Comparison of ENCODE assay signal across 19 mouse cellular contexts in genomic region chr8:18348716-18349115, GRCm38 (mm10).
A peak's percentile ranks its signal among the peaks of the same experiment; 100 is the strongest.
DNase-seq lines count a peak whose midpoint lies in the region; ATAC-seq and TF ChIP-seq lines count a peak whose summit lies in the region.
"Had no signal": no experiment of that assay in that cellular context is flagged by ENCODE, and none has a peak within 500 bp of the region (broad histone marks: within the 10 kb centered on the region; RNA-seq: fewer than 3 reads in every experiment).

No protein-coding gene starts in this region.

- H3K27ac ChIP-seq in forebrain, postnatal 0 days (ENCODE audit: low read depth, low read length) = no peak overlapping the region
- H3K27ac ChIP-seq in forebrain, embryonic 15.5 days (replicated peaks) = no peak overlapping the region
- no peak overlapping the region for H3K27ac ChIP-seq in layer of hippocampus, adult 2 months
- H3K27ac ChIP-seq: embryonic facial prominence, embryonic 10.5 days; embryonic facial prominence, embryonic 12.5 days had no signal

- H3K4me1 ChIP-seq in forebrain, postnatal 0 days (ENCODE audit: insufficient read depth) = no peaks in the 10 kb centered on the region
- H3K4me1 ChIP-seq in forebrain, embryonic 15.5 days = no peaks in the 10 kb centered on the region
- H3K4me1 ChIP-seq: embryonic facial prominence, embryonic 10.5 days; embryonic facial prominence, embryonic 12.5 days had no signal

- H3K9me3 ChIP-seq in forebrain, postnatal 0 days (ENCODE audit: low read length) = no peaks in the 10 kb centered on the region
- H3K9me3 ChIP-seq in forebrain, embryonic 15.5 days = no peaks in the 10 kb centered on the region
- H3K9me3 ChIP-seq: embryonic facial prominence, embryonic 10.5 days; embryonic facial prominence, embryonic 12.5 days had no signal

- no peak overlapping the region for H3K4me3 ChIP-seq in forebrain, postnatal 0 days (ENCODE audit: low read depth, low read length)
- H3K4me3 ChIP-seq in forebrain, embryonic 15.5 days = no peak overlapping the region
- no peak overlapping the region for H3K4me3 ChIP-seq in layer of hippocampus, adult 2 months
- H3K4me3 ChIP-seq: embryonic facial prominence, embryonic 10.5 days; embryonic facial prominence, embryonic 12.5 days had no signal

- peak; percentile 74 for ATAC-seq in forebrain, postnatal 0 days
- ATAC-seq in forebrain, embryonic 15.5 days (replicated peaks) = no peak
- ATAC-seq: forebrain, embryonic 16.5 days had no signal

- no peaks in the 10 kb centered on the region for H3K27me3 ChIP-seq in forebrain, postnatal 0 days (ENCODE audit: insufficient read depth, low read length)
- no peaks in the 10 kb centered on the region for H3K27me3 ChIP-seq in forebrain, embryonic 15.5 days
- H3K27me3 ChIP-seq: embryonic facial prominence, embryonic 12.5 days had no signal

- H3K9ac ChIP-seq in forebrain, postnatal 0 days = no peak overlapping the region
- no peak overlapping the region for H3K9ac ChIP-seq in forebrain, embryonic 15.5 days (replicated peaks)
- H3K9ac ChIP-seq: embryonic facial prominence, embryonic 12.5 days had no signal

- no peak for TF ChIP-seq CTCF in forebrain, postnatal 0 days (IDR thresholded peaks at IDR 0.05; ENCODE audit: low read depth)
- no peak for TF ChIP-seq CTCF in layer of hippocampus, adult 2 months (conservative IDR thresholded peaks at IDR 0.05)
- no peak for TF ChIP-seq CTCF in brain, embryonic 14.5 days (IDR thresholded peaks at IDR 0.05; ENCODE audit: borderline replicate concordance, extremely low read depth, insufficient read depth, insufficient read length)

- H3K36me3 ChIP-seq in forebrain, postnatal 0 days (ENCODE audit: insufficient read depth) = no peaks in the 10 kb centered on the region
- H3K36me3 ChIP-seq in forebrain, embryonic 15.5 days = no peaks in the 10 kb centered on the region
- H3K36me3 ChIP-seq: embryonic facial prominence, embryonic 10.5 days; embryonic facial prominence, embryonic 12.5 days had no signal

- no peak overlapping the region for H3K4me2 ChIP-seq in forebrain, postnatal 0 days (ENCODE audit: low read depth)
- H3K4me2 ChIP-seq in forebrain, embryonic 15.5 days (replicated peaks) = no peak overlapping the region
- H3K4me2 ChIP-seq: embryonic facial prominence, embryonic 12.5 days had no signal

- DNase-seq in forebrain, postnatal 0 days = peak; percentile 56
- peak; percentile 17 to 56 for DNase-seq in layer of hippocampus, adult 2 months (ENCODE audit: low spot score in 2 of 2)
- DNase-seq in layer of hippocampus, postnatal 36 days = no peak
- peak; percentile 6 for DNase-seq in brain, adult 2 months (ENCODE audit: low read depth, low spot score)
- DNase-seq in brain, embryonic 14.5 days (ENCODE audit: low read depth) = peak; percentile 39
- DNase-seq in kidney, adult 9 months = no peak
- DNase-seq in kidney, postnatal 4 days = no peak
- DNase-seq: adrenal gland, adult 2 months; adrenal gland, postnatal 10 days; adrenal gland, postnatal 25 days; cerebellum, adult 11-12 months; cerebellum, adult 2 months; cerebellum, adult 9-10 months; cerebellum, postnatal 10 days; cerebellum, postnatal 25 days had no signal

- 65% methylated on average over 4 of the region's 4 CpGs for WGBS in forebrain, postnatal 0 days
- 76% methylated on average over 4 of the region's 4 CpGs for WGBS in forebrain, embryonic 15.5 days

- TF ChIP-seq POLR2A in brain, embryonic 14.5 days (IDR thresholded peaks at IDR 0.05; ENCODE audit: borderline replicate concordance, extremely low read depth, insufficient read depth, insufficient read length, poor library complexity, severe bottlenecking) = no peak

Comparison
In these comparisons a context has a peak if more than half of its experiments do, and no peak if none do; other contexts are left out.
1. DNase-seq: peak in forebrain, postnatal 0 days (single experiment), layer of hippocampus, adult 2 months (2 of 2), brain, adult 2 months (single experiment) and brain, embryonic 14.5 days (single experiment); none in layer of hippocampus, postnatal 36 days (0 of 2), kidney, adult 9 months (single experiment) and kidney, postnatal 4 days (0 of 2).